Comparison of ENCODE assay signal across 25 mouse cellular contexts in genomic region chr11:36647179-36647578, GRCm38 (mm10).
"Had no signal": no experiment of that assay in that cellular context is flagged by ENCODE, and none has a peak within 500 bp of the region (broad histone marks: within the 10 kb centered on the region; RNA-seq: fewer than 3 reads in every experiment).

No protein-coding gene starts in this region.

- DNase-seq: gastrocnemius, adult 2 months; gastrocnemius, postnatal 10 days; gastrocnemius, postnatal 25 days; heart, adult 18-20 months; heart, postnatal 10 days; heart, postnatal 4 days; kidney, adult 18-20 months; kidney, adult 8-10 months; kidney, postnatal 10 days; kidney, postnatal 25 days; kidney, postnatal 4 days; layer of hippocampus, adult 9-11 months; liver had no signal

- H3K27ac ChIP-seq: gastrocnemius, adult 2 months; heart, embryonic 10.5 days; hindbrain, embryonic 13.5 days; hindbrain, embryonic 15.5 days; intestine, embryonic 15.5 days; left cerebral cortex, adult 2 months; limb, embryonic 10.5 days; limb, embryonic 12.5 days; liver, embryonic 14.5 days had no signal

- H3K27me3 ChIP-seq: heart, embryonic 12.5 days; hindbrain, embryonic 13.5 days; hindbrain, embryonic 15.5 days; intestine, embryonic 15.5 days; limb, embryonic 12.5 days had no signal

- H3K9ac ChIP-seq: heart, embryonic 12.5 days; hindbrain, embryonic 13.5 days; hindbrain, embryonic 15.5 days; intestine, embryonic 15.5 days; limb, embryonic 12.5 days; liver, embryonic 14.5 days had no signal

- H3K4me1 ChIP-seq: intestine, embryonic 15.5 days; limb, embryonic 10.5 days; limb, embryonic 12.5 days had no signal

- H3K9me3 ChIP-seq: heart, embryonic 10.5 days; heart, embryonic 12.5 days; hindbrain, embryonic 13.5 days; hindbrain, embryonic 15.5 days; intestine, embryonic 15.5 days; limb, embryonic 10.5 days; limb, embryonic 12.5 days had no signal

- ATAC-seq: inflammation-experienced regulatory T-cells, adult 6 months; intestine, embryonic 15.5 days; intestine, postnatal 0 days had no signal

- H3K4me3 ChIP-seq: gastrocnemius, adult 2 months; heart, embryonic 10.5 days; heart, embryonic 12.5 days; hindbrain, embryonic 13.5 days; hindbrain, embryonic 15.5 days; intestine, embryonic 15.5 days; left cerebral cortex, adult 2 months; limb, embryonic 10.5 days; limb, embryonic 12.5 days had no signal

- H3K4me2 ChIP-seq: heart, embryonic 12.5 days; hindbrain, embryonic 13.5 days; hindbrain, embryonic 15.5 days; intestine, embryonic 15.5 days; limb, embryonic 12.5 days; liver, embryonic 11.5 days had no signal

- H3K36me3 ChIP-seq: heart, embryonic 10.5 days; heart, embryonic 12.5 days; hindbrain, embryonic 13.5 days; hindbrain, embryonic 15.5 days; intestine, embryonic 15.5 days; limb, embryonic 10.5 days; limb, embryonic 12.5 days had no signal
